Mouse (Mus musculus) heart, embryonic 12.5 days (tissue): ENCODE results near the gene Wdr95. TPM values are rescaled to one million over a fixed set of nuclear protein-coding genes. Genes with fewer than 3 reads are reported as not detected.

Source experiments
- ATAC-seq: fragments of 200-750 bp; cut with Nextera tagmentation; 2 replicates; pipeline ENCODE4 v1.8.0; 2017; ENCODE audit warnings: moderate TSS enrichment, moderate library complexity; ENCODE audit not compliant: insufficient number of reproducible peaks, low FRiP score
- H3K27ac ChIP-seq: fragments of 300-500 bp; sonication (generic); 2 replicates; pipeline ENCODE4 v1.5.1; 2016; ENCODE audit warnings: mild to moderate bottlenecking, moderate library complexity; ENCODE audit not compliant: poor library complexity, severe bottlenecking
- H3K27me3 ChIP-seq: fragments of 300-500 bp; sonication (generic); replicated peaks from 2 replicates; pipeline ENCODE4 v1.6.1; 2016; ENCODE audit warnings: mild to moderate bottlenecking, moderate library complexity
- H3K36me3 ChIP-seq: fragments of 300-500 bp; sonication (generic); 2 replicates; pipeline ENCODE4 v1.6.1; 2016; ENCODE audit warnings: mild to moderate bottlenecking, moderate library complexity
- H3K4me1 ChIP-seq: fragments of 300-500 bp; sonication (generic); replicated peaks from 2 replicates; pipeline ENCODE4 v1.6.1; 2016; ENCODE audit warnings: mild to moderate bottlenecking
- H3K4me2 ChIP-seq: fragments of 300-500 bp; sonication (generic); 2 replicates; pipeline ENCODE4 v1.6.1; 2016; ENCODE audit warnings: mild to moderate bottlenecking, moderate library complexity
- H3K4me3 ChIP-seq: fragments of 300-500 bp; sonication (generic); 2 replicates; pipeline ENCODE4 v1.5.1; 2016; ENCODE audit warnings: mild to moderate bottlenecking
- H3K9ac ChIP-seq: fragments of 300-500 bp; sonication (generic); 2 replicates; pipeline ENCODE4 v1.6.1; 2016; ENCODE audit warnings: mild to moderate bottlenecking, moderate library complexity
- H3K9me3 ChIP-seq: fragments of 300-500 bp; sonication (generic); replicated peaks from 2 replicates; pipeline ENCODE4 v1.6.1; 2016; ENCODE audit warnings: mild to moderate bottlenecking, moderate library complexity
- WGBS: fragments of 180-500 bp; shearing (Covaris S2); methylation state at CpG from one replicate; pipeline ENCODE4 v1.1.7; 2016; 5-methylcytosine and 5-hydroxymethylcytosine counted together
- polyA plus RNA-seq: library from polyadenylated mRNA; unstranded; fragments of >200 nt; fragmentation: Nextera tagmentation; extraction: Ambion mirVana; gene quantifications from 2 replicates; pipeline ENCODE4 v1.2.1, GENCODE M21; 2016

Gene Wdr95
- polyA plus RNA-seq, 1 experiment from 2014 or later = 0.09 TPM

- ATAC-seq = peak; percentile 89
These were observed 95.6 kb downstream of the Wdr95 start for GRCm38 (mm10) chr5:149623815-149624675.

DNA sequence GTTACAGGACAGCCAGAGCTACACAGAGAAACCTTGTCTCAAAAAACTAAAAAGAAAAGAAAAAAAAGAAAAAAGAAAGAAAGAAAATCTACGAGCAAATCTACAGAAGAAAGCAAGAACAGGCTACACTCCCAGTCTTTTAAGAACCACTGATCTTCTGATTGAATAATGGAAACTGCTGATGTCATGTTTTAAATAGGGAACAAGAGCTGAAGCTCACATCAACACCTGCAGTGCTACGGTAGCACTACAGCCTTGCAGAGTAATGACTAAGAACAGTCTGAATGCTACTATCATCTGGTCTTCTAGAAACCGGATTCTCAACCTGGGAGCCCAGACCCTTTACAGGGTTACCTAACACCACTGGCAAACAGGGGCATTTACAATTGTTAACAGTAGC lies 97.1 kb downstream of the Wdr95 start:
- H3K4me1 ChIP-seq = peaks cover 7% of the 10 kb centered on the region; the same call in 1 of the 2 replicates
- peaks cover 92% of the 10 kb centered on the region for H3K36me3 ChIP-seq
- H3K9me3 ChIP-seq = no peaks in the 10 kb centered on the region
- no peak for ATAC-seq
- H3K27me3 ChIP-seq = no peaks in the 10 kb centered on the region
- H3K9ac ChIP-seq = no peak overlapping the region
- H3K4me3 ChIP-seq = no peak overlapping the region
- no peak overlapping the region for H3K27ac ChIP-seq
- 83% methylated on average over 3 of the region's 3 CpGs for WGBS
- H3K4me2 ChIP-seq = no peak overlapping the region

More at GRCm38 (mm10) chr5:149623815-149624675, 95.6 kb downstream of the Wdr95 start:
- no peak overlapping the region for H3K4me3 ChIP-seq
- WGBS = 43% methylated on average over 8 of the region's 8 CpGs
- H3K4me1 ChIP-seq = peaks cover 7% of the 10 kb centered on the region; the same call in 1 of the 2 replicates
- H3K27ac ChIP-seq = peak overlapping the region; percentile 46
- H3K27me3 ChIP-seq = no peaks in the 10 kb centered on the region
- H3K9me3 ChIP-seq = no peaks in the 10 kb centered on the region
- no peak overlapping the region for H3K9ac ChIP-seq
- H3K4me2 ChIP-seq = peak overlapping the region; percentile 26; the same call in 1 of the 2 replicates
- peaks cover 92% of the 10 kb centered on the region for H3K36me3 ChIP-seq

- Histone ChIP-seq H3K4me1 (peaks cover 13% of the 10 kb centered on the region), H3K4me2 (peak overlapping the region; percentile 93), H3K9me3 (no peaks in the 10 kb centered on the region), H3K27me3 (no peaks in the 10 kb centered on the region), H3K27ac (no peak overlapping the region), H3K9ac (peak overlapping the region; percentile 45), H3K36me3 (peaks cover 38% of the 10 kb centered on the region), H3K4me3 (peak overlapping the region; percentile 81)
- ATAC-seq = no peak
- 75% methylated on average over 11 of the region's 11 CpGs for WGBS
These were observed 106.0 kb downstream of the Wdr95 start for GRCm38 (mm10) chr5:149634409-149635035.

- no peaks in the 10 kb centered on the region for H3K9me3 ChIP-seq
- H3K36me3 ChIP-seq = peaks cover 28% of the 10 kb centered on the region
- no peaks in the 10 kb centered on the region for H3K27me3 ChIP-seq
- peaks cover 13% of the 10 kb centered on the region for H3K4me1 ChIP-seq
- peak overlapping the region; percentile 86 for H3K27ac ChIP-seq
- peak overlapping the region; percentile 93 for H3K4me2 ChIP-seq
- peak overlapping the region; percentile 89 for H3K9ac ChIP-seq
- no peak; the same call in 1 of the 2 replicates for ATAC-seq
- WGBS = under 1% methylated on average over 24 of the region's 24 CpGs
- peak overlapping the region; percentile 81 for H3K4me3 ChIP-seq
These were observed 107.1 kb downstream of the Wdr95 start for GRCm38 (mm10) chr5:149635556-149635955.

GRCm38 (mm10) chr5:149636075-149636920 lies 107.8 kb downstream of the Wdr95 start, which contains the start of gene Hsph1:
Gene Hsph1, minus strand, starts transcription at chr5:149636376.
- no peaks in the 10 kb centered on the region for H3K27me3 ChIP-seq
- 0% methylated on average over 60 of the region's 60 CpGs for WGBS
- H3K9ac ChIP-seq = peak within 1 kb of the TSS; percentile 89
- peaks cover 20% of the 10 kb centered on the region for H3K36me3 ChIP-seq
- H3K9me3 ChIP-seq = no peaks in the 10 kb centered on the region
- H3K4me1 ChIP-seq = peaks cover 13% of the 10 kb centered on the region
- H3K27ac ChIP-seq = peak within 1 kb of the TSS; percentile 86
- peak within 1 kb of the TSS; percentile 81 for H3K4me3 ChIP-seq
- ATAC-seq = peak; percentile 99
- peak within 1 kb of the TSS; percentile 93 for H3K4me2 ChIP-seq

DNA sequence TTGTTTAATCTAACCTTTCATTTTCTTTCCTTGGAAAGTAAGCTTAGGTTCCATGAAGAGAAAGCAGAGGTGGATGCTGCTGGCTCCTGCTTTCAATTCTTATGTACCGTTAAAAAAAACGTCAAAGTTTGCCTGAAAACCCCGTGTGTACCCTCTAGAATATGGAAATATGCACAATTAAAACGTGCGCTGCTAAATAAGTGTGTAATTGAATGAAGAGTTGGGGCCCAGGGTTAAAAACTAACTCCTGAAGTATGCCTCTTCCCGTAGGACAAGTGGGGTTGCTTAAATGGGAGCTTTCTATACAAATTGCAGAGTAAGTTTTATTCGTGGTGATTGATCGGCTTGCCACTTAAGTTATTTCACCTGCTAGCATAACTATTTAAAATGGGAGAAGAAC lies 108.8 kb downstream of the Wdr95 start:
- no peak overlapping the region for H3K4me3 ChIP-seq
- H3K27me3 ChIP-seq = no peaks in the 10 kb centered on the region
- no peak for ATAC-seq
- peaks cover 13% of the 10 kb centered on the region for H3K4me1 ChIP-seq
- H3K4me2 ChIP-seq = no peak overlapping the region
- no peak overlapping the region for H3K27ac ChIP-seq
- H3K9me3 ChIP-seq = no peaks in the 10 kb centered on the region
- 68% methylated on average over 8 of the region's 8 CpGs for WGBS
- peaks cover 11% of the 10 kb centered on the region for H3K36me3 ChIP-seq
- no peak overlapping the region for H3K9ac ChIP-seq

DNA sequence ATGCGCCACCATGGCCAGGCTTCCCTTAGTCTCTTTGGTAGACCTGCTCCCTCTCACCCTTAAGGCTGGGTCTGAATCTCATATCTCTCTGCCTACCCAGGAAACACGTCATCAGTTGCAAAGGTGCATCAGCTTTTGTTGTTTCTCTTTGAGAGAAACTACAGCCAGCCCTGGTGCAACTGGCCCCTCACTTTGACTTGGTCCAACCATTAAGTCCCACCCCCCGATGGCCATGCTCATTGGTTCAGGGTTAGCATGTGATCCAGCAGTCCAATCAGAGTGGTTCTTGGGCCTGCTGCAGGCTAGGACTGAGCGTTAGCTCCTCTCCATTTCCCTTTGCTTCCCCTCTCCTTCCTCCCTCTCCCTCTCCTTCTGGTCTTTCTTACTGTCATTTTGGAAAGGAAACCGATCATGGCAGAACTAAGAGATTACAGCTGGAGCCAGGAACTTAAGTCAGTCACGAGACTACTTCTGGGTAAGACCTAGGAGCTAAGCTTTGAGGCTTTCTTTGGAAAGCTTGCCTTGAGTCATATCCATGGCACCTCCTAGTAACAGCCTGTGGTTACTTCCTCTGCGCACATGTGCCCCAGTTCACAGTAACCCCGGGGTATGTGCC lies 112.9 kb downstream of the Wdr95 start:
- Histone ChIP-seq H3K4me3 (no peak overlapping the region), H3K9me3 (no peaks in the 10 kb centered on the region), H3K27ac (no peak overlapping the region), H3K4me1 (no peaks in the 10 kb centered on the region), H3K36me3 (no peaks in the 10 kb centered on the region), H3K27me3 (no peaks in the 10 kb centered on the region), H3K4me2 (no peak overlapping the region), H3K9ac (no peak overlapping the region)
- WGBS = 71% methylated on average over 8 of the region's 8 CpGs
- ATAC-seq = peak; percentile 78

DNA sequence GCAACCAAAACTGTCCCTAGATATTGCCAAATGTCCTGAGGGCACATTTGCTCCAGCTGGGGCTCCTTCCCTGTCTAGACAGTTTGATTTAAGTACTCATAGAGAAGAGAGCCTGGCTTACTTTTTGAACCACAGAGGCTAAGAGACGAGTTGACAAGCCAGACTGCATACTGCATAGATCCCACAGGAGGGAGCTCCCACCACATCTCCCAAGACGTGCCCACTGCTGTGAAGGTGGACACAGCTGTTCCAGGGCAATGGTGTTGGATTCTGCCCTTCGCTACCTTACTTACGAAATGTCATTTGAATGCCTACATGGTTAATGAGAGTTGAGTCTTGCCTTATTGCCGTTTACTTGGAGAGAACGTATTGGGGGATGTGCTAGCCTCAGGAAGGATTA lies 113.9 kb downstream of the Wdr95 start:
- 0 out of 2 replicates have a peak, but pooled peaks have one; percentile 54 for ATAC-seq
- Histone ChIP-seq H3K4me3 (no peak overlapping the region), H3K4me2 (no peak overlapping the region), H3K27me3 (no peaks in the 10 kb centered on the region), H3K9ac (no peak overlapping the region), H3K4me1 (no peaks in the 10 kb centered on the region), H3K36me3 (no peaks in the 10 kb centered on the region), H3K9me3 (no peaks in the 10 kb centered on the region), H3K27ac (no peak overlapping the region)
- WGBS = 61% methylated on average over 6 of the region's 6 CpGs

GRCm38 (mm10) chr5:149642783-149643509 lies 114.5 kb downstream of the Wdr95 start:
- WGBS = 80% methylated on average over 11 of the region's 11 CpGs
- peaks cover under 1% of the 10 kb centered on the region for H3K4me1 ChIP-seq

More at GRCm38 (mm10) chr5:149642783-149643509, 114.5 kb downstream of the Wdr95 start:
- no peak overlapping the region for H3K9ac ChIP-seq
- no peaks in the 10 kb centered on the region for H3K36me3 ChIP-seq
- H3K9me3 ChIP-seq = no peaks in the 10 kb centered on the region
- no peak overlapping the region for H3K27ac ChIP-seq
- H3K4me3 ChIP-seq = no peak overlapping the region
- H3K27me3 ChIP-seq = no peaks in the 10 kb centered on the region
- no peak for ATAC-seq
- H3K4me2 ChIP-seq = no peak overlapping the region
